Mouse (Mus musculus) heart, adult 8-10 months (tissue): Measurements from ENCODE around the gene Olfr609. TPM values are rescaled to one million over a fixed set of nuclear protein-coding genes. Genes with fewer than 3 reads are reported as not detected.
"Not testable (repeated sequence)": the region's sequence is repeated elsewhere in the genome, so short reads cannot be mapped to it uniquely, and the experiment has no call there.

Experiments
- DNase-seq: peaks from one replicate; pipeline ENCODE4 v3.0.0; 2022; ENCODE audit warnings: low spot score
- total RNA-seq, 4 experiments: library from RNA; stranded (reverse); gene quantifications; 2 replicates each; pipeline ENCODE4 v1.2.4; 2022

The Olfr609 gene
- not detected for total RNA-seq

DNA sequence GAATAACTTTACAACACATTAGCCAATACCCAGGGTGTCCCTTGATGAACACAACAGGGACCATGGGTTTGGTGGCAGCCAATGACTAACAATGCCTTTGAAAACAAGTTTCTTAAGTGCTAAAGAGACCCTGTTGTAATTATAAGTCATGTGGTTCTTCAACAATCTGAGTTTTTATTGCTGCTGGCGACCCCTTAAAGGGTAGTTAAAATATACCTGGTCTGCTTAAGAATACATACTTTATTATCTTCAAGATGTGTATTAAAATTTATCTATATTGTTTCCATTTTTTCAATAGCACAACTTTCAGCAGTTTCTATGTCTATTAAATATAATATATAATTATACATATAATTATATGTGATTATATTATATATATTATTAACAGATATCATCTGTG is at the start of gene Olfr609:
Olfr609 (minus strand) TSS at position 101 of the 400 bp plus-strand sequence.
- DNase-seq, result no peak

DNA sequence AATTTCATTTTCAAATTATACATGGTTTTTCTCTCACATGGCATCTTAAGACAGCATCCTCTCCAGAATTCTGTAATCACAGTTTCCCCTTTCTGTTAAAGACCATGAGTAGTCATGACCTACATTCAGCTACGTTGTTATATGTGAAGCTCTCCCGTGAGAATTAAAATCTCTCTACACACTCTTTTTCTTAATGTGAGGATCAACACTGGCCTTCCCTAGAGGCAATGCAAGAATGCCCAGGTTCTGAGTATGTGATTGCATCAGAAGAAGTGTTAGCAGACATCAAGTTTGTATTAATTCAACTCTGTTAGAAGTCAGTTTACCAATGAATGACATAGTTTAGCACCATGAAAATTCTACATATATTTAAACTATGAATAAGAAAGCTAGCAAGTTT is 44.8 kb upstream of the Olfr609 start, which contains the start of gene Olfr612:
Olfr612 (minus strand) TSS at position 101 of the 400 bp plus-strand sequence.
- not testable (repeated sequence) for DNase-seq

- not testable (repeated sequence) for DNase-seq
Measured at GRCm38 (mm10) chr7:103520746-103521145, 22.9 kb upstream of the Olfr609 start, which contains the start of gene Olfr611. Gene Olfr611 (minus strand): TSS chr7:103520846.

DNA sequence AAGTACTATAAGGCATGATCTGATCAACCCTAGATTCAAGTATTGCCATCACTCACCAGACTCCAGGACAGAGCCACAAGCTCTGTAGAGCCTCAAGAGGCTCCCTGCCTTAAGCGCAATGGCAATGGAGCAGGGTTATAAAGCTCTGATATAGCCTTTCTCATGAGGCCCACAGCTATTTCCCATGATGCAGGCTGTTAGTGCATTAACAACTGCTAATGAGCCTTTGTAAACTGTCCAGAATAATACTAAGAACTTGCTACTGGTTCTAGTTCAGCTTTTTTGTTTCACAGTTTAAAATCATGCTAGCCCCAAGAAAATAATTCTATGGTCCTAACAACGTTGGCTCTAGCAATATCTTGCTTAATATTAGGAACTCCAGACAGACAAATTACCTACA is 14.2 kb upstream of the Olfr609 start, which contains the start of gene Olfr610:
Olfr610 (minus strand) TSS at position 101 of the 400 bp plus-strand sequence.
- DNase-seq, result no peak

GRCm38 (mm10) chr7:103477106-103477505 is 20.8 kb downstream of the Olfr609 start:
- not testable (repeated sequence) for DNase-seq

GRCm38 (mm10) chr7:103469577-103469976 is 28.3 kb downstream of the Olfr609 start, which contains the start of gene Olfr608:
Gene Olfr608 (plus strand): TSS chr7:103469877.
- DNase-seq, result no peak

DNA sequence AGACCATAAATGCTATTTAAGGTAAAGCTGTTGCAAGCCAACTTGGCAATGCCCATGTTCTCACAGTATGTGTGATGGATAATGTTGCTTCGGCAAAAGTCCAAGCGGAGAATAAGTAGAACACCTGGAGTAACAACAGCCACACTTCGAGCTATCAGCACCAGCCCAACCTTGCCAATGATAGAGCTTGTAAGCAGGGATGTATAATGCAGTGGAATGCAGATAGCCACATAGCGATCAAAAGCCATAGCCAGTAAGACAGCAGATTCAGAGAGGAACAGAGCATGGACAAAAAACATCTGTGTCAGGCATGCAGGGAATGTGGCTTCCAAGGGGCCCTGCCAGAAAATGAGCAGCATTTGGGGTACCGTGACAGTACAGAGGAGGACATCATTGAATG is 37.3 kb downstream of the Olfr609 start:
- DNase-seq, result no peak

DNA sequence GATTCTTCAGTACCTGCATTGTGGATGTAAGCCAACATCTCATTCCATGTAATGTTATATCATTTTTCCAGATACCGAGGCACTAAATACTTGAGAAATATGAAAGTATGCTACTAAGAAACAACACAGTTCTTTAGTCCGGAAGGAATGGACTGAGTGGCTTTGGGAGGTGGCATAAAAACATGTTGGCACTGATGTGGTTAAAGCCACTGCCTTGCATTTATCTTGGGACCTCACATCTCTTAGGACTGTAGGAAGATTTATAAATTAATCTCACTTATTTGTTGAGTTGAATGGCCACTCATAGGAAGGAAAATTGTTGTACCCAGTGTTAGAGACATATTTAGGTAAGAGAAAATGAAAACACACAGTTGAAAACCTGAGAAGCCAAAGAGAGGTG is 49.1 kb downstream of the Olfr609 start, which contains the start of gene Olfr606:
Olfr606 (plus strand) TSS at position 301 of the 400 bp plus-strand sequence.
- DNase-seq, result no peak

- DNase-seq, result no peak
Measured at GRCm38 (mm10) chr7:103445339-103445738, 52.5 kb downstream of the Olfr609 start, which contains the start of gene Olfr605. Gene Olfr605 (minus strand): TSS chr7:103445439.

Other genes with a start within 250 kb of the Olfr609 start
- gene Usp17ld, start 245.6 kb downstream of the Olfr609 start, total RNA-seq, result not detected
- gene Olfr596, start 192.4 kb downstream of the Olfr609 start, total RNA-seq, result not detected
- gene Olfr597, start 181.7 kb downstream of the Olfr609 start, total RNA-seq, result not detected
- gene Olfr598, start 174.5 kb downstream of the Olfr609 start, total RNA-seq, result not detected
- not detected for gene Olfr599, start 162.1 kb downstream of the Olfr609 start, total RNA-seq
- not detected for gene Olfr600, start 148.4 kb downstream of the Olfr609 start, total RNA-seq
- not detected for gene Olfr601, start 135.4 kb downstream of the Olfr609 start, total RNA-seq
- not detected for gene Olfr603, start 111.9 kb downstream of the Olfr609 start, total RNA-seq
- not detected for gene Usp17lc, start 83.0 kb downstream of the Olfr609 start, total RNA-seq
- gene Olfr605, start 52.6 kb downstream of the Olfr609 start, total RNA-seq, result not detected
- not detected for gene Olfr606, start 49.0 kb downstream of the Olfr609 start, total RNA-seq
- not detected for gene Olfr607, start 33.9 kb downstream of the Olfr609 start, total RNA-seq
- not detected for gene Olfr608, start 28.2 kb downstream of the Olfr609 start, total RNA-seq
- not detected for gene Olfr610, start 14.1 kb upstream of the Olfr609 start, total RNA-seq
- not detected for gene Olfr611, start 22.8 kb upstream of the Olfr609 start, total RNA-seq
- gene Olfr612, start 44.7 kb upstream of the Olfr609 start, total RNA-seq, result not detected
- gene Olfr613, start 50.0 kb upstream of the Olfr609 start, total RNA-seq, result not detected
- not detected for gene Olfr615, start 58.0 kb upstream of the Olfr609 start, total RNA-seq
- not detected for gene Olfr616, start 71.1 kb upstream of the Olfr609 start, total RNA-seq
- not detected for gene Olfr617, start 75.0 kb upstream of the Olfr609 start, total RNA-seq
- not detected for gene Olfr618, start 92.0 kb upstream of the Olfr609 start, total RNA-seq
- not detected for gene Olfr619, start 102.5 kb upstream of the Olfr609 start, total RNA-seq
- not detected for gene Olfr620, start 114.5 kb upstream of the Olfr609 start, total RNA-seq
- gene Olfr622, start 144.6 kb upstream of the Olfr609 start, total RNA-seq, result not detected
- not detected for gene Olfr623, start 165.6 kb upstream of the Olfr609 start, total RNA-seq
- not detected for gene Olfr624, start 173.1 kb upstream of the Olfr609 start, total RNA-seq
- gene Olfr625-ps1, start 184.7 kb upstream of the Olfr609 start, total RNA-seq, result not detected
- gene Olfr243, start 216.6 kb upstream of the Olfr609 start, total RNA-seq, result not detected
- gene Olfr628, start 232.3 kb upstream of the Olfr609 start, total RNA-seq, result not detected
- not detected for gene Olfr629, start 246.9 kb upstream of the Olfr609 start, total RNA-seq